Mouse (Mus musculus) cerebellum, adult 2 months (tissue): ENCODE results near the gene Cfap77. TPM values are rescaled to one million over a fixed set of nuclear protein-coding genes. Genes with fewer than 3 reads are reported as not detected.
"Not testable (repeated sequence)": the region's sequence is repeated elsewhere in the genome, so short reads cannot be mapped to it uniquely, and the experiment has no call there.

ENCODE experiments used
- DNase-seq, 2 experiments: peaks; one replicate each; pipeline ENCODE4 v3.0.0; 2021
- H3K27ac ChIP-seq: fragments of 200-500 bp; 2 replicates; pipeline ENCODE4 v1.5.1; 2012; ENCODE audit warnings: low read length, control low read depth, inconsistent platforms; ENCODE audit not compliant: insufficient read depth
- H3K27me3 ChIP-seq: fragments of 200-500 bp; 2 replicates; pipeline ENCODE4 v1.6.1; 2012; ENCODE audit warnings: inconsistent platforms, mild to moderate bottlenecking, low read length, moderate library complexity; ENCODE audit not compliant: control insufficient read depth, insufficient read depth
- H3K4me1 ChIP-seq: fragments of 200-500 bp; 2 replicates; pipeline ENCODE4 v1.6.1; 2011; ENCODE audit warnings: low read length; ENCODE audit not compliant: control insufficient read depth, insufficient read depth
- H3K4me3 ChIP-seq: fragments of 200-500 bp; replicated peaks from 2 replicates; pipeline ENCODE3; 2011; ENCODE audit warnings: mild to moderate bottlenecking, low read depth, low read length, control low read depth; ENCODE audit not compliant: insufficient read depth
- CTCF ChIP-seq: fragments of 200-500 bp; IDR thresholded peaks from 2 replicates; pipeline ENCODE4 v1.5.1; 2011; ENCODE audit warnings: low read depth, mild to moderate bottlenecking, control low read depth, low read length, moderate library complexity, borderline replicate concordance; ENCODE audit not compliant: insufficient read depth
- POLR2A ChIP-seq: fragments of 200-500 bp; IDR thresholded peaks from 2 replicates; pipeline ENCODE4 v1.6.1; 2011; ENCODE audit warnings: low read length, control low read depth, borderline replicate concordance; ENCODE audit not compliant: insufficient read depth
- WGBS: fragments of 180-500 bp; shearing (Covaris S2); methylation state at CpG from one replicate; pipeline ENCODE4 v1.1.7; 2018; 5-methylcytosine and 5-hydroxymethylcytosine counted together
- polyA plus RNA-seq: library from polyadenylated mRNA; depleted of rRNA; stranded (reverse); fragments of >200 nt; gene quantifications from 2 replicates; pipeline ENCODE4 v1.2.3, GENCODE M21; 2012

Gene Cfap77
- polyA plus RNA-seq, 1 experiment: 0.41 TPM

- Histone ChIP-seq H3K4me1 (no peaks in the 10 kb centered on the region), H3K27ac (no peak overlapping the region), H3K4me3 (no peak overlapping the region), H3K27me3 (no peaks in the 10 kb centered on the region)
- WGBS: 87% methylated on average over 8 of the region's 8 CpGs
- TF ChIP-seq CTCF (no peak), POLR2A (no peak)
- no peak for DNase-seq
These were observed 40.8 kb upstream of the Cfap77 start for GRCm38 (mm10) chr2:29095674-29096073.

- H3K27me3 ChIP-seq, H3K4me3 ChIP-seq, DNase-seq, H3K4me1 ChIP-seq, H3K27ac ChIP-seq: not testable (repeated sequence)
- 74% methylated on average over 6 of the region's 6 CpGs for WGBS
These were observed 34.4 kb upstream of the Cfap77 start for GRCm38 (mm10) chr2:29089276-29089675.

GRCm38 (mm10) chr2:29086026-29086425 is 31.2 kb upstream of the Cfap77 start:
- no peak overlapping the region for H3K4me3 ChIP-seq
- WGBS: 95% methylated on average over 7 of the region's 7 CpGs
- no peak for TF ChIP-seq CTCF
- TF ChIP-seq POLR2A: no peak
- H3K27ac ChIP-seq: no peak overlapping the region
- no peaks in the 10 kb centered on the region for H3K27me3 ChIP-seq
- no peak for DNase-seq
- H3K4me1 ChIP-seq: no peaks in the 10 kb centered on the region

GRCm38 (mm10) chr2:29081965-29082364 is 27.1 kb upstream of the Cfap77 start:
- H3K27ac ChIP-seq: no peak overlapping the region
- WGBS: 28% methylated on average over 3 of the region's 3 CpGs
- H3K4me3 ChIP-seq: no peak overlapping the region
- TF ChIP-seq CTCF: no peak
- TF ChIP-seq POLR2A: no peak
- peak in 1 of 2 experiments; percentile 8 for DNase-seq
- H3K27me3 ChIP-seq: no peaks in the 10 kb centered on the region
- no peaks in the 10 kb centered on the region for H3K4me1 ChIP-seq

GRCm38 (mm10) chr2:29076226-29076625 is 21.4 kb upstream of the Cfap77 start:
- no peaks in the 10 kb centered on the region for H3K27me3 ChIP-seq
- WGBS: 87% methylated on average over 2 of the region's 2 CpGs
- no peaks in the 10 kb centered on the region for H3K4me1 ChIP-seq
- no peak for DNase-seq
- H3K4me3 ChIP-seq: no peak overlapping the region
- TF ChIP-seq CTCF (no peak), POLR2A (no peak)
- no peak overlapping the region for H3K27ac ChIP-seq

GRCm38 (mm10) chr2:29075331-29076070 is 20.6 kb upstream of the Cfap77 start:
- TF ChIP-seq CTCF (no peak), POLR2A (no peak)
- no peaks in the 10 kb centered on the region for H3K4me1 ChIP-seq
- H3K27me3 ChIP-seq: no peaks in the 10 kb centered on the region
- H3K27ac ChIP-seq: no peak overlapping the region
- no peak for DNase-seq
- H3K4me3 ChIP-seq: no peak overlapping the region
- 80% methylated on average over 11 of the region's 11 CpGs for WGBS

- 94% methylated on average over 7 of the region's 7 CpGs for WGBS
- no peak for TF ChIP-seq CTCF
- no peak for TF ChIP-seq POLR2A
- DNase-seq: no peak
- Histone ChIP-seq H3K27ac (no peak overlapping the region), H3K4me1 (no peaks in the 10 kb centered on the region), H3K4me3 (no peak overlapping the region), H3K27me3 (no peaks in the 10 kb centered on the region)
These were observed 19.8 kb upstream of the Cfap77 start for GRCm38 (mm10) chr2:29074676-29075075.

GRCm38 (mm10) chr2:29066410-29066809 is 11.5 kb upstream of the Cfap77 start:
- peak; percentile 22 to 23 for DNase-seq
- WGBS: 31% methylated on average over 7 of the region's 7 CpGs
- TF ChIP-seq POLR2A: no peak
- peak; percentile 32; the same call in 1 of the 2 replicates for TF ChIP-seq CTCF

GRCm38 (mm10) chr2:29065796-29066195 is 10.9 kb upstream of the Cfap77 start:
- WGBS: 84% methylated on average over 6 of the region's 6 CpGs

More at GRCm38 (mm10) chr2:29066410-29066809, 11.5 kb upstream of the Cfap77 start:
- no peaks in the 10 kb centered on the region for H3K27me3 ChIP-seq
- H3K27ac ChIP-seq: no peak overlapping the region
- H3K4me1 ChIP-seq: peaks cover 2% of the 10 kb centered on the region
- H3K4me3 ChIP-seq: no peak overlapping the region

More at GRCm38 (mm10) chr2:29065796-29066195, 10.9 kb upstream of the Cfap77 start:
- no peak overlapping the region for H3K27ac ChIP-seq
- peaks cover 2% of the 10 kb centered on the region for H3K4me1 ChIP-seq
- no peak overlapping the region for H3K4me3 ChIP-seq
- no peaks in the 10 kb centered on the region for H3K27me3 ChIP-seq
- DNase-seq: no peak
- no peak for TF ChIP-seq CTCF
- no peak for TF ChIP-seq POLR2A
